Comparison of ENCODE assay signal across 7 mouse cellular contexts in the genomic region with DNA sequence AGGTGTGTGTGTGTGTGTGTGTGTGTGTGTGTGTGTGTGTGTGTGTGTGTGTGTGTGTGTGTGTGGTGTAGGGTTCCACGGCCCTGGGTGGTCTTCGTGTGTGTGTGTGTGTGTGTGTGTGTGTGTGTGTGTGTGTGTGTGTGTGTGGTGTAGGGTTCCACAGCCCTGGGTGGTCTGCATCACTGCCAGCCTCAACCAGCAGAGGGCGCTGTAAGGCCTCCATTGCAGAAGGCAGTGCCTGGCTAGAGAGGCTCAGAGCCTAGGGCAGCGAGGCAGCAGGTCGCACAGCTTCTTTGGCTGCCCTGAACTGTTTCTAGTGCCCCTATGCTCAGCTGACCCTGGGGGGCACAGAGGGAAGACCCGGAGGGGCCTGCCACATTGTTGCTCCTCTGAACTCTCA.
DNase-seq lines count a peak whose midpoint lies in the region; ATAC-seq and TF ChIP-seq lines count a peak whose summit lies in the region.

No protein-coding gene starts in this region.

- WGBS in embryonic facial prominence, embryonic 10.5 days: 25% methylated on average over 6 of the region's 6 CpGs
- WGBS in intestine, embryonic 15.5 days: 51% methylated on average over 4 of the region's 6 CpGs

- ATAC-seq in cerebellum, adult (ENCODE audit: insufficient number of reproducible peaks, low FRiP score, low TSS enrichment): peak; percentile 46; the same call in 1 of the 2 replicates
- ATAC-seq in intestine, embryonic 15.5 days: 0 out of 2 replicates have a peak, but pooled peaks have one; percentile 47

- no peaks in the 10 kb centered on the region for H3K9me3 ChIP-seq in embryonic facial prominence, embryonic 10.5 days
- H3K9me3 ChIP-seq in intestine, embryonic 15.5 days: no peaks in the 10 kb centered on the region

- no peak overlapping the region for H3K9ac ChIP-seq in intestine, embryonic 15.5 days

- peaks cover 35% of the 10 kb centered on the region for H3K4me1 ChIP-seq in embryonic facial prominence, embryonic 10.5 days
- no peaks in the 10 kb centered on the region for H3K4me1 ChIP-seq in intestine, embryonic 15.5 days (replicated peaks)

- peak; percentile 50 for TF ChIP-seq CTCF in left cerebral cortex, adult 2 months (IDR thresholded peaks at IDR 0.05)

- H3K4me3 ChIP-seq in left cerebral cortex, adult 2 months: no peak overlapping the region
- no peak overlapping the region for H3K4me3 ChIP-seq in embryonic facial prominence, embryonic 10.5 days
- no peak overlapping the region for H3K4me3 ChIP-seq in intestine, embryonic 15.5 days (replicated peaks)

- H3K36me3 ChIP-seq in embryonic facial prominence, embryonic 10.5 days (replicated peaks): no peaks in the 10 kb centered on the region
- H3K36me3 ChIP-seq in intestine, embryonic 15.5 days: no peaks in the 10 kb centered on the region

- intact Hi-C loops in left cerebral cortex, adult 2 months (cut with DNase I): loop anchor here (10.0 kb wide), 2 partner anchors 214 to 324 kb away; a partner anchor contains a TSS

- peaks cover 15% of the 10 kb centered on the region for H3K27me3 ChIP-seq in embryonic facial prominence, embryonic 10.5 days (replicated peaks; ENCODE audit: low read depth, poor library complexity, severe bottlenecking)
- peaks cover 5% of the 10 kb centered on the region for H3K27me3 ChIP-seq in intestine, embryonic 15.5 days (replicated peaks)

- no peak overlapping the region for H3K4me2 ChIP-seq in intestine, embryonic 15.5 days (replicated peaks)

- DNase-seq in left cerebral cortex, adult 2 months (ENCODE audit: extremely low spot score in 1 of 2, low spot score in 2 of 2): peak; percentile 48 to 74
- no peak for DNase-seq in left cerebral cortex, adult 8-10 months (ENCODE audit: low spot score in 2 of 2)
- peak; percentile 78 for DNase-seq in embryonic facial prominence, embryonic 10.5 days (ENCODE audit: low spot score)
- DNase-seq in neural tube, embryonic 10.5 days (ENCODE audit: extremely low spot score, low spot score): peak; percentile 78
- no peak for DNase-seq in MN1 (ENCODE audit: low spot score)

- no peak overlapping the region for H3K27ac ChIP-seq in left cerebral cortex, adult 2 months
- peak overlapping the region; percentile 65; the same call in 1 of the 2 replicates for H3K27ac ChIP-seq in embryonic facial prominence, embryonic 10.5 days (replicated peaks)
- H3K27ac ChIP-seq in intestine, embryonic 15.5 days: no peak overlapping the region

Comparison
In these comparisons a context has a peak if more than half of its experiments do, and no peak if none do; other contexts are left out.
1. DNase-seq: peak in left cerebral cortex, adult 2 months (2 of 2), embryonic facial prominence, embryonic 10.5 days (single experiment) and neural tube, embryonic 10.5 days (single experiment); none in left cerebral cortex, adult 8-10 months (0 of 2) and MN1 (single experiment).